Mouse (Mus musculus) lung, postnatal 0 days (tissue): Measurements from ENCODE around the gene Fam228b. TPM values are rescaled to one million over a fixed set of nuclear protein-coding genes. Genes with fewer than 3 reads are reported as not detected.
"Not testable (repeated sequence)": the region's sequence is repeated elsewhere in the genome, so short reads cannot be mapped to it uniquely, and the experiment has no call there.

Source experiments
- ATAC-seq: fragments of 200-750 bp; cut with Nextera tagmentation; 2 replicates; pipeline ENCODE4 v1.8.0; 2017; ENCODE audit warnings: moderate library complexity
- DNase-seq: peaks from one replicate; pipeline ENCODE4 v3.0.0-alpha.2; 2016; ENCODE audit warnings: low spot score
- H3K27ac ChIP-seq: fragments of 300-500 bp; sonication (generic); 2 replicates; pipeline ENCODE4 v1.5.1; 2014; ENCODE audit warnings: antibody characterized with exemption, mild to moderate bottlenecking, low read length, mixed read lengths
- H3K27me3 ChIP-seq: fragments of 300-500 bp; sonication (generic); replicated peaks from 2 replicates; pipeline ENCODE4 v1.6.1; 2014; ENCODE audit warnings: low read length, mixed read lengths; ENCODE audit not compliant: insufficient read depth
- H3K36me3 ChIP-seq: fragments of 300-500 bp; sonication (generic); 2 replicates; pipeline ENCODE4 v1.6.1; 2014; ENCODE audit warnings: low read length, mixed read lengths; ENCODE audit not compliant: insufficient read depth
- H3K4me1 ChIP-seq: fragments of 300-500 bp; sonication (generic); 2 replicates; pipeline ENCODE4 v1.6.1; 2014; ENCODE audit warnings: antibody characterized with exemption, low read depth, low read length, mixed read lengths; ENCODE audit not compliant: insufficient read depth
- H3K4me2 ChIP-seq: fragments of 300-500 bp; sonication (generic); replicated peaks from 2 replicates; pipeline ENCODE4 v1.6.1; 2014; ENCODE audit warnings: low read depth, mild to moderate bottlenecking, low read length, moderate library complexity, mixed read lengths
- H3K4me3 ChIP-seq: fragments of 300-500 bp; sonication (generic); 2 replicates; pipeline ENCODE4 v1.5.1; 2014; ENCODE audit warnings: low read depth, low read length
- H3K9ac ChIP-seq: fragments of 300-500 bp; sonication (generic); replicated peaks from 2 replicates; pipeline ENCODE4 v1.6.1; 2014; ENCODE audit warnings: low read depth, mild to moderate bottlenecking
- H3K9me3 ChIP-seq: fragments of 300-500 bp; sonication (generic); 2 replicates; pipeline ENCODE4 v1.6.1; 2016; ENCODE audit warnings: low read length, mixed read lengths
- CTCF ChIP-seq: IDR thresholded peaks from 2 replicates; pipeline ENCODE4 v1.5.1; 2016; ENCODE audit warnings: antibody characterized with exemption, mild to moderate bottlenecking
- EP300 ChIP-seq: IDR thresholded peaks from 2 replicates; pipeline ENCODE4 v1.6.1; 2016; ENCODE audit warnings: antibody characterized with exemption, mild to moderate bottlenecking, control low read depth
- WGBS: fragments of 180-500 bp; shearing (Covaris S2); extraction: QIAGEN DNeasy Blood & Tissue Kit; methylation state at CpG from one replicate; pipeline ENCODE4 v1.1.7; 2014; 5-methylcytosine and 5-hydroxymethylcytosine counted together
- polyA plus RNA-seq: library from polyadenylated mRNA; unstranded; fragments of >200 nt; fragmentation: Nextera tagmentation; extraction: Ambion mirVana; gene quantifications from 2 replicates; pipeline ENCODE4 v1.2.1, GENCODE M21; 2015

Gene Fam228b
- polyA plus RNA-seq, 1 experiment from 2014 or later, result 1.2 TPM

- no peak overlapping the region for H3K4me3 ChIP-seq
- H3K9ac ChIP-seq, result no peak overlapping the region
- no peak for ATAC-seq
- H3K27ac ChIP-seq, result no peak overlapping the region
- no peaks in the 10 kb centered on the region; the same call in 1 of the 2 replicates for H3K4me1 ChIP-seq
- H3K9me3 ChIP-seq, result no peaks in the 10 kb centered on the region
- H3K36me3 ChIP-seq, result peaks cover 26% of the 10 kb centered on the region
- TF ChIP-seq EP300 (no peak), CTCF (no peak)
- 74% methylated on average over 8 of the region's 8 CpGs for WGBS
- DNase-seq, result no peak
- H3K4me2 ChIP-seq, result no peak overlapping the region
- H3K27me3 ChIP-seq, result no peaks in the 10 kb centered on the region
Measured at GRCm38 (mm10) chr12:4708881-4709604, 60.0 kb downstream of the Fam228b start.

GRCm38 (mm10) chr12:4708296-4708695 is 60.8 kb downstream of the Fam228b start:
- no peaks in the 10 kb centered on the region for H3K27me3 ChIP-seq
- DNase-seq (no peak), ATAC-seq (no peak)
- no peak overlapping the region for H3K4me2 ChIP-seq
- H3K9ac ChIP-seq, result no peak overlapping the region
- H3K36me3 ChIP-seq, result peaks cover 26% of the 10 kb centered on the region
- H3K9me3 ChIP-seq, result no peaks in the 10 kb centered on the region
- WGBS, result 86% methylated on average over 4 of the region's 4 CpGs
- no peaks in the 10 kb centered on the region; the same call in 1 of the 2 replicates for H3K4me1 ChIP-seq
- no peak overlapping the region for H3K27ac ChIP-seq
- no peak overlapping the region for H3K4me3 ChIP-seq
- no peak for TF ChIP-seq CTCF
- TF ChIP-seq EP300, result no peak

- Histone ChIP-seq H3K4me1 (no peaks in the 10 kb centered on the region; the same call in 1 of the 2 replicates), H3K36me3 (peaks cover 19% of the 10 kb centered on the region), H3K4me2 (no peak overlapping the region), H3K9ac (no peak overlapping the region), H3K4me3 (no peak overlapping the region), H3K9me3 (no peaks in the 10 kb centered on the region), H3K27ac (peak overlapping the region; percentile 45), H3K27me3 (no peaks in the 10 kb centered on the region)
- TF ChIP-seq EP300, result no peak
- TF ChIP-seq CTCF, result peak; percentile 22
- DNase-seq (peak; percentile 30), ATAC-seq (peak; percentile 34; the same call in 1 of the 2 replicates)
- WGBS, result 62% methylated on average over 14 of the region's 14 CpGs
Measured at GRCm38 (mm10) chr12:4707488-4708017, 61.5 kb downstream of the Fam228b start.

- no peaks in the 10 kb centered on the region; the same call in 1 of the 2 replicates for H3K4me1 ChIP-seq
- H3K27ac ChIP-seq, result peak overlapping the region; percentile 45
- no peak for TF ChIP-seq CTCF
- TF ChIP-seq EP300, result no peak
- peak; percentile 83 for DNase-seq
- H3K4me2 ChIP-seq, result no peak overlapping the region
- WGBS, result 59% methylated on average over 10 of the region's 10 CpGs
- H3K36me3 ChIP-seq, result peaks cover 16% of the 10 kb centered on the region; the same call in 1 of the 2 replicates
- no peaks in the 10 kb centered on the region for H3K9me3 ChIP-seq
- H3K9ac ChIP-seq, result no peak overlapping the region
- no peaks in the 10 kb centered on the region for H3K27me3 ChIP-seq
- peak; percentile 95 for ATAC-seq
- no peak overlapping the region for H3K4me3 ChIP-seq
Measured at GRCm38 (mm10) chr12:4706901-4707300, 62.2 kb downstream of the Fam228b start.

GRCm38 (mm10) chr12:4706175-4706574 is 62.9 kb downstream of the Fam228b start:
- H3K9ac ChIP-seq, result no peak overlapping the region
- TF ChIP-seq EP300 (no peak), CTCF (no peak)
- DNase-seq (no peak), ATAC-seq (no peak)
- 77% methylated on average over 5 of the region's 5 CpGs for whole genome bisulfite sequencing
- H3K4me2 ChIP-seq, result no peak overlapping the region
- peaks cover 23% of the 10 kb centered on the region for H3K36me3 ChIP-seq
- H3K9me3 ChIP-seq, result no peaks in the 10 kb centered on the region
- H3K4me3 ChIP-seq, result no peak overlapping the region
- no peaks in the 10 kb centered on the region for H3K27me3 ChIP-seq
- no peaks in the 10 kb centered on the region; the same call in 1 of the 2 replicates for H3K4me1 ChIP-seq
- H3K27ac ChIP-seq, result peak overlapping the region; percentile 45

GRCm38 (mm10) chr12:4705626-4706025 is 63.4 kb downstream of the Fam228b start:
- H3K4me1 ChIP-seq, H3K27me3 ChIP-seq, H3K4me3 ChIP-seq, H3K9me3 ChIP-seq, H3K9ac ChIP-seq, H3K4me2 ChIP-seq: not testable (repeated sequence)
- DNase-seq, result peak; percentile 41
- Histone ChIP-seq H3K27ac (peak overlapping the region; percentile 45; the same call in 1 of the 2 replicates), H3K36me3 (peaks cover 24% of the 10 kb centered on the region)
- peak; percentile 63 for ATAC-seq
- 26% methylated on average over 6 of the region's 6 CpGs for WGBS
